Mouse (Mus musculus) bone marrow, adult 2 months (tissue): ENCODE data around the gene Mei4. TPM values are rescaled to one million over a fixed set of nuclear protein-coding genes. Genes with fewer than 3 reads are reported as not detected.
A peak's percentile ranks its signal among the peaks of the same experiment; 100 is the strongest.

ENCODE experiments used
- H3K27ac ChIP-seq: fragments of 200-500 bp; 2 replicates; pipeline ENCODE4 v1.5.1; 2012; ENCODE audit warnings: low read depth, mild to moderate bottlenecking, control low read depth, inconsistent platforms, low read length; ENCODE audit not compliant: control insufficient read depth, poor library complexity, insufficient read depth
- H3K4me1 ChIP-seq: fragments of 200-500 bp; 2 replicates; pipeline ENCODE4 v1.6.1; 2011; ENCODE audit warnings: low read length; ENCODE audit not compliant: control insufficient read depth, insufficient read depth
- H3K4me3 ChIP-seq: fragments of 200-500 bp; replicated peaks from 2 replicates; pipeline ENCODE3; 2011; ENCODE audit warnings: mild to moderate bottlenecking, low read depth, low read length, control low read depth; ENCODE audit not compliant: control insufficient read depth
- CTCF ChIP-seq: fragments of 200-500 bp; IDR thresholded peaks from 2 replicates; pipeline ENCODE4 v1.5.1; 2011; ENCODE audit warnings: low read length, control low read depth; ENCODE audit not compliant: control insufficient read depth, insufficient read depth
- POLR2A ChIP-seq: fragments of 200-500 bp; IDR thresholded peaks from 2 replicates; pipeline ENCODE4 v1.6.1; 2011; ENCODE audit warnings: low read depth, mild to moderate bottlenecking, control low read depth, low read length, borderline replicate concordance; ENCODE audit not compliant: control insufficient read depth
- WGBS: fragments of 180-500 bp; shearing (Covaris S2); methylation state at CpG from one replicate; pipeline ENCODE4 v1.1.7; 2018; 5-methylcytosine and 5-hydroxymethylcytosine counted together
- polyA plus RNA-seq: library from polyadenylated mRNA; stranded (reverse); fragments of >200 nt; gene quantifications from 2 replicates; pipeline ENCODE4 v1.2.4, GENCODE M21; 2011; ENCODE audit warnings: low replicate concordance; ENCODE audit not compliant: missing spikeins, insufficient read depth, insufficient read length

Gene Mei4
- not detected in 2 replicates for polyA plus RNA-seq

GRCm38 (mm10) chr9:81863181-81863887, at the start of gene Mei4:
Gene Mei4, plus strand, starts transcription at chr9:81863670.
- Histone ChIP-seq H3K4me1 (no peaks in the 10 kb centered on the region), H3K4me3 (peak within 1 kb of the TSS; percentile 63), H3K27ac (no peak within 1 kb of the TSS)
- peak; percentile 29; the same call in 1 of the 2 replicates for TF ChIP-seq CTCF
- no peak for TF ChIP-seq POLR2A
- under 1% methylated on average over 32 of the region's 32 CpGs for WGBS

GRCm38 (mm10) chr9:81819715-81820373, 43.6 kb upstream of the Mei4 start:
- WGBS, result 60% methylated on average over 1 of the region's 1 CpGs
- Histone ChIP-seq H3K4me1 (no peaks in the 10 kb centered on the region), H3K27ac (no peak overlapping the region), H3K4me3 (no peak overlapping the region)
- TF ChIP-seq CTCF (no peak), POLR2A (no peak)

- Histone ChIP-seq H3K27ac (no peak overlapping the region), H3K4me3 (no peak overlapping the region), H3K4me1 (no peaks in the 10 kb centered on the region)
- 49% methylated on average over 2 of the region's 2 CpGs for WGBS
- TF ChIP-seq POLR2A, result no peak
- no peak for TF ChIP-seq CTCF
Observed at GRCm38 (mm10) chr9:81827560-81827959, 35.9 kb upstream of the Mei4 start.

- H3K27ac ChIP-seq, result no peak overlapping the region
- TF ChIP-seq CTCF (no peak), POLR2A (no peak)
- no peaks in the 10 kb centered on the region for H3K4me1 ChIP-seq
- H3K4me3 ChIP-seq, result no peak overlapping the region
Observed at GRCm38 (mm10) chr9:81834056-81834455, 29.4 kb upstream of the Mei4 start.

GRCm38 (mm10) chr9:81858861-81859260, 4.6 kb upstream of the Mei4 start:
- Histone ChIP-seq H3K4me1 (no peaks in the 10 kb centered on the region), H3K27ac (no peak overlapping the region), H3K4me3 (no peak overlapping the region)
- 83% methylated on average over 1 of the region's 1 CpGs for WGBS
- no peak for TF ChIP-seq POLR2A
- no peak for TF ChIP-seq CTCF

GRCm38 (mm10) chr9:81863888-81864234, 391 bp downstream of the Mei4 start:
- under 1% methylated on average over 13 of the region's 13 CpGs for WGBS
- no peak for TF ChIP-seq POLR2A
- no peak for TF ChIP-seq CTCF
- H3K4me1 ChIP-seq, result no peaks in the 10 kb centered on the region
- H3K27ac ChIP-seq, result no peak overlapping the region
- H3K4me3 ChIP-seq, result peak overlapping the region; percentile 63

GRCm38 (mm10) chr9:81866032-81866431, 2.6 kb downstream of the Mei4 start:
- Histone ChIP-seq H3K27ac (no peak overlapping the region), H3K4me3 (no peak overlapping the region), H3K4me1 (no peaks in the 10 kb centered on the region)
- no peak for TF ChIP-seq POLR2A
- no peak for TF ChIP-seq CTCF
- 27% methylated on average over 2 of the region's 2 CpGs for WGBS

GRCm38 (mm10) chr9:81921456-81921855, 58.0 kb downstream of the Mei4 start:
- Histone ChIP-seq H3K4me1 (no peaks in the 10 kb centered on the region), H3K4me3 (no peak overlapping the region), H3K27ac (no peak overlapping the region)
- 78% methylated on average over 1 of the region's 1 CpGs for WGBS
- TF ChIP-seq CTCF (no peak), POLR2A (no peak)
